Mouse (Mus musculus): Measurements from ENCODE around the gene Cdpf1. TPM values are rescaled to one million over a fixed set of nuclear protein-coding genes. Genes with fewer than 3 reads are reported as not detected.

The Cdpf1 gene
- polyA plus RNA-seq, 1 experiment: 49.3 TPM

GRCm38 (mm10) chr15:85798676-85799075 lies 12.8 kb downstream of the Cdpf1 start:
- TF ChIP-seq CTCF (IDR thresholded peaks at IDR 0.05; ENCODE audit: borderline replicate concordance, control insufficient read depth, extremely low read depth, insufficient read depth, low read length, poor library complexity): no peak
- no peak for TF ChIP-seq POLR2A (IDR thresholded peaks at IDR 0.05; ENCODE audit: control insufficient read depth, extremely low read depth, insufficient read depth, low read length, poor library complexity)
- H3K27me3 ChIP-seq (ENCODE audit: control insufficient read depth, insufficient read depth, low read length): no peaks in the 10 kb centered on the region
- H3K4me3 ChIP-seq (ENCODE audit: control insufficient read depth, insufficient read depth, low read length): no peak overlapping the region
- DNase-seq: no peak
- no peaks in the 10 kb centered on the region for H3K4me1 ChIP-seq (replicated peaks; ENCODE audit: control insufficient read depth, insufficient read depth, low read length)
- no peaks in the 10 kb centered on the region for H3K36me3 ChIP-seq (ENCODE audit: control insufficient read depth, insufficient read depth, low read length)
- H3K27ac ChIP-seq (ENCODE audit: control insufficient read depth, insufficient read depth, low read length): no peak overlapping the region
- WGBS: 93% methylated on average over 8 of the region's 8 CpGs

- H3K27ac ChIP-seq (ENCODE audit: control insufficient read depth, insufficient read depth, low read length): no peak overlapping the region
- H3K36me3 ChIP-seq (ENCODE audit: control insufficient read depth, insufficient read depth, low read length): no peaks in the 10 kb centered on the region
- no peak for TF ChIP-seq CTCF (IDR thresholded peaks at IDR 0.05; ENCODE audit: borderline replicate concordance, control insufficient read depth, extremely low read depth, insufficient read depth, low read length, poor library complexity)
- no peak for TF ChIP-seq POLR2A (IDR thresholded peaks at IDR 0.05; ENCODE audit: control insufficient read depth, extremely low read depth, insufficient read depth, low read length, poor library complexity)
- no peaks in the 10 kb centered on the region for H3K27me3 ChIP-seq (ENCODE audit: control insufficient read depth, insufficient read depth, low read length)
- no peak overlapping the region for H3K4me3 ChIP-seq (ENCODE audit: control insufficient read depth, insufficient read depth, low read length)
- 82% methylated on average over 6 of the region's 6 CpGs for WGBS
- H3K4me1 ChIP-seq (replicated peaks; ENCODE audit: control insufficient read depth, insufficient read depth, low read length): peaks cover 7% of the 10 kb centered on the region; the same call in 1 of the 2 replicates
- no peak for DNase-seq
These were observed 16.0 kb downstream of the Cdpf1 start for GRCm38 (mm10) chr15:85795516-85795915.

- WGBS: 29% methylated on average over 1 of the region's 1 CpGs
- TF ChIP-seq POLR2A (IDR thresholded peaks at IDR 0.05; ENCODE audit: control insufficient read depth, extremely low read depth, insufficient read depth, low read length, poor library complexity) (no peak), CTCF (IDR thresholded peaks at IDR 0.05; ENCODE audit: borderline replicate concordance, control insufficient read depth, extremely low read depth, insufficient read depth, low read length, poor library complexity) (no peak)
- H3K27ac ChIP-seq (ENCODE audit: control insufficient read depth, insufficient read depth, low read length): no peak overlapping the region
- no peaks in the 10 kb centered on the region for H3K36me3 ChIP-seq (ENCODE audit: control insufficient read depth, insufficient read depth, low read length)
- DNase-seq: no peak
- peaks cover 7% of the 10 kb centered on the region; the same call in 1 of the 2 replicates for H3K4me1 ChIP-seq (replicated peaks; ENCODE audit: control insufficient read depth, insufficient read depth, low read length)
- H3K4me3 ChIP-seq (ENCODE audit: control insufficient read depth, insufficient read depth, low read length): no peak overlapping the region
- H3K27me3 ChIP-seq (ENCODE audit: control insufficient read depth, insufficient read depth, low read length): no peaks in the 10 kb centered on the region
These were observed 18.7 kb downstream of the Cdpf1 start for GRCm38 (mm10) chr15:85792819-85793218.

- 80% methylated on average over 4 of the region's 4 CpGs for WGBS
- no peak for TF ChIP-seq POLR2A (IDR thresholded peaks at IDR 0.05; ENCODE audit: control insufficient read depth, extremely low read depth, insufficient read depth, low read length, poor library complexity)
- TF ChIP-seq CTCF (IDR thresholded peaks at IDR 0.05; ENCODE audit: borderline replicate concordance, control insufficient read depth, extremely low read depth, insufficient read depth, low read length, poor library complexity): no peak
- Histone ChIP-seq H3K36me3 (ENCODE audit: control insufficient read depth, insufficient read depth, low read length) (no peaks in the 10 kb centered on the region), H3K27ac (ENCODE audit: control insufficient read depth, insufficient read depth, low read length) (no peak overlapping the region), H3K4me3 (ENCODE audit: control insufficient read depth, insufficient read depth, low read length) (no peak overlapping the region), H3K4me1 (replicated peaks; ENCODE audit: control insufficient read depth, insufficient read depth, low read length) (peaks cover 7% of the 10 kb centered on the region; the same call in 1 of the 2 replicates), H3K27me3 (ENCODE audit: control insufficient read depth, insufficient read depth, low read length) (no peaks in the 10 kb centered on the region)
- DNase-seq: no peak
These were observed 20.0 kb downstream of the Cdpf1 start for GRCm38 (mm10) chr15:85791449-85791848.

GRCm38 (mm10) chr15:85788633-85789032 lies 22.9 kb downstream of the Cdpf1 start:
- TF ChIP-seq POLR2A (IDR thresholded peaks at IDR 0.05; ENCODE audit: control insufficient read depth, extremely low read depth, insufficient read depth, low read length, poor library complexity) (no peak), CTCF (IDR thresholded peaks at IDR 0.05; ENCODE audit: borderline replicate concordance, control insufficient read depth, extremely low read depth, insufficient read depth, low read length, poor library complexity) (no peak)
- no peaks in the 10 kb centered on the region for H3K27me3 ChIP-seq (ENCODE audit: control insufficient read depth, insufficient read depth, low read length)
- no peak overlapping the region for H3K4me3 ChIP-seq (ENCODE audit: control insufficient read depth, insufficient read depth, low read length)
- peaks cover 7% of the 10 kb centered on the region; the same call in 1 of the 2 replicates for H3K4me1 ChIP-seq (replicated peaks; ENCODE audit: control insufficient read depth, insufficient read depth, low read length)
- WGBS: 85% methylated on average over 16 of the region's 16 CpGs
- H3K27ac ChIP-seq (ENCODE audit: control insufficient read depth, insufficient read depth, low read length): no peak overlapping the region
- no peak for DNase-seq
- H3K36me3 ChIP-seq (ENCODE audit: control insufficient read depth, insufficient read depth, low read length): no peaks in the 10 kb centered on the region

- TF ChIP-seq POLR2A (IDR thresholded peaks at IDR 0.05; ENCODE audit: control insufficient read depth, extremely low read depth, insufficient read depth, low read length, poor library complexity): no peak
- no peak for TF ChIP-seq CTCF (IDR thresholded peaks at IDR 0.05; ENCODE audit: borderline replicate concordance, control insufficient read depth, extremely low read depth, insufficient read depth, low read length, poor library complexity)
- 95% methylated on average over 4 of the region's 4 CpGs for WGBS
- Histone ChIP-seq H3K27ac (ENCODE audit: control insufficient read depth, insufficient read depth, low read length) (no peak overlapping the region), H3K4me1 (replicated peaks; ENCODE audit: control insufficient read depth, insufficient read depth, low read length) (peaks cover 7% of the 10 kb centered on the region; the same call in 1 of the 2 replicates), H3K36me3 (ENCODE audit: control insufficient read depth, insufficient read depth, low read length) (no peaks in the 10 kb centered on the region), H3K4me3 (ENCODE audit: control insufficient read depth, insufficient read depth, low read length) (no peak overlapping the region), H3K27me3 (ENCODE audit: control insufficient read depth, insufficient read depth, low read length) (no peaks in the 10 kb centered on the region)
- no peak for DNase-seq
These were observed 23.4 kb downstream of the Cdpf1 start for GRCm38 (mm10) chr15:85788051-85788450.

GRCm38 (mm10) chr15:85787482-85787881 lies 24.0 kb downstream of the Cdpf1 start:
- WGBS: 92% methylated on average over 6 of the region's 6 CpGs
- no peak overlapping the region for H3K4me3 ChIP-seq (ENCODE audit: control insufficient read depth, insufficient read depth, low read length)
- no peaks in the 10 kb centered on the region for H3K27me3 ChIP-seq (ENCODE audit: control insufficient read depth, insufficient read depth, low read length)
- TF ChIP-seq CTCF (IDR thresholded peaks at IDR 0.05; ENCODE audit: borderline replicate concordance, control insufficient read depth, extremely low read depth, insufficient read depth, low read length, poor library complexity) (no peak), POLR2A (IDR thresholded peaks at IDR 0.05; ENCODE audit: control insufficient read depth, extremely low read depth, insufficient read depth, low read length, poor library complexity) (no peak)
- H3K27ac ChIP-seq (ENCODE audit: control insufficient read depth, insufficient read depth, low read length): no peak overlapping the region
- H3K36me3 ChIP-seq (ENCODE audit: control insufficient read depth, insufficient read depth, low read length): no peaks in the 10 kb centered on the region
- peaks cover 7% of the 10 kb centered on the region; the same call in 1 of the 2 replicates for H3K4me1 ChIP-seq (replicated peaks; ENCODE audit: control insufficient read depth, insufficient read depth, low read length)
- no peak for DNase-seq
